Mouse (Mus musculus) C2C12 (cell line): Measurements from ENCODE around the gene Kcnc4. TPM values are rescaled to one million over a fixed set of nuclear protein-coding genes. Genes with fewer than 3 reads are reported as not detected.

Experiments
- H3K27me3 ChIP-seq: one replicate; pipeline ENCODE4 v1.6.1; 2011; ENCODE audit not compliant: control insufficient read depth, insufficient read depth, insufficient read length
- H3K36me3 ChIP-seq: one replicate; pipeline ENCODE4 v1.6.1; 2011; ENCODE audit not compliant: control insufficient read depth, insufficient read depth
- H3K4me3 ChIP-seq: one replicate; pipeline ENCODE4 v1.5.1; 2011; ENCODE audit warnings: mild to moderate bottlenecking, control low read depth; ENCODE audit not compliant: poor library complexity, insufficient read depth, severe bottlenecking
- H3K79me2 ChIP-seq: one replicate; pipeline ENCODE4 v1.6.1; 2011; ENCODE audit not compliant: control insufficient read depth, insufficient read depth
- H3K79me3 ChIP-seq: one replicate; pipeline ENCODE4 v1.6.1; 2011; ENCODE audit warnings: low read depth, control low read depth
- H3ac ChIP-seq: one replicate; pipeline ENCODE3; 2011; ENCODE audit warnings: low read depth; ENCODE audit not compliant: control insufficient read depth, insufficient read length
- CEBPB ChIP-seq: IDR thresholded peaks from one replicate; pipeline ENCODE4 v1.6.1; 2011; ENCODE audit warnings: low read depth, mild to moderate bottlenecking, control low read depth, moderate library complexity
- CTCF ChIP-seq: IDR thresholded peaks from one replicate; pipeline ENCODE4 v1.5.1; 2011; ENCODE audit not compliant: control insufficient read depth, insufficient read depth, insufficient read length
- FOSL1 ChIP-seq: IDR thresholded peaks from one replicate; pipeline ENCODE4 v1.8.0; 2011; ENCODE audit warnings: mild to moderate bottlenecking, low read length; ENCODE audit not compliant: poor library complexity, insufficient read depth, severe bottlenecking
- MAX ChIP-seq: IDR thresholded peaks from one replicate; pipeline ENCODE4 v1.6.1; 2011; ENCODE audit warnings: mild to moderate bottlenecking, control low read depth
- MYOD1 ChIP-seq: IDR thresholded peaks from one replicate; pipeline ENCODE4 v1.6.1; 2011; ENCODE audit warnings: low read depth; ENCODE audit not compliant: control insufficient read depth, insufficient read length
- MYOG ChIP-seq: IDR thresholded peaks from one replicate; pipeline ENCODE4 v1.6.1; 2011; ENCODE audit not compliant: control insufficient read depth, insufficient read length; ENCODE audit errors: extremely low read depth
- USF1 ChIP-seq: IDR thresholded peaks from one replicate; pipeline ENCODE4 v1.6.1; 2011; ENCODE audit warnings: low read depth, mild to moderate bottlenecking, control low read depth, moderate library complexity
- long read RNA-seq, 2 experiments: library from polyadenylated mRNA; unstranded; transcript quantifications; one replicate each; pipeline ENCODE4 v2.0.0; 2019 to 2020
- polyA plus RNA-seq: library from polyadenylated mRNA; unstranded; fragments of >200 nt; fragmentation: generic; extraction: Trizol; gene quantifications from one replicate; pipeline ENCODE4 v1.2.1, GENCODE M21; 2012; ENCODE audit warnings: missing spikeins

The Kcnc4 gene
- not detected for polyA plus RNA-seq
- long read RNA-seq, experiment 1, result 0 reads
- long read RNA-seq, experiment 2, result 0 reads

DNA sequence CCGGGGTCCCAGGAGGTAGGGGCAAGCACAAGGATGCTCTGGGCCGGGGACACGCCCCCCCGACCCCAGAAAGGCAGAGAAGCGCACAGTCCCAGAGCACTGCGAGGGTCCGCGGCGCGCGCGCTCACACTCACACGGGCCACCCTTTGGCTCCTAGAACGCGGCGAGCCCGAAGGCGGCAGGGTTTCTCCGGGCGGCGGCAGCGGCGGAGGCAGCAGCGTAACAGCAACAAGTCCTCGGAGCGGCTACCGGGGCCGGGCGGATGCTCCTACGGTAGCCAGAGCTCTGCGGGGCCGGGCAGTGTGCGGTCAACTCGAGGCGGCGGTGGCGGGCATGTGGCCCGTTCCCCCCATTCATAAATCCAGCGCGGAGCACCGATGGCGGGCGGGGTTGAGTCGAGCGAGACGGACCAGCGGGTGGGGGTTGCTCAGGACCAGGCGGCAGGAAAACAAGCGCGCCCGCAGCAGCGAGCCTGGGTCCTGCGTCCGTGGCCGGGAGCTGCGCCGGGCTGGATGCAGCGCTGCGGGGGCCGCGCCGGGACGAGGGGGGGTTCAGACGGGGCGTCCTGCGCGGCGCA is at the start of gene Kcnc4:
Kcnc4 (minus strand) TSS at position 357 of the 577 bp plus-strand sequence.
- H3K79me2 ChIP-seq, result no peaks in the 10 kb centered on the region
- TF ChIP-seq FOSL1 (no peak), CTCF (no peak), MYOG (no peak), MYOD1 (no peak), USF1 (no peak), CEBPB (no peak), MAX (no peak)
- H3K4me3 ChIP-seq, result no peak within 1 kb of the TSS
- H3K36me3 ChIP-seq, result no peaks in the 10 kb centered on the region
- H3ac ChIP-seq, result no peak within 1 kb of the TSS
- H3K27me3 ChIP-seq, result peaks cover 75% of the 10 kb centered on the region
- no peaks in the 10 kb centered on the region for H3K79me3 ChIP-seq

GRCm38 (mm10) chr3:107508696-107509095 is 49.3 kb upstream of the Kcnc4 start:
- Histone ChIP-seq H3K79me3 (no peaks in the 10 kb centered on the region), H3ac (no peak overlapping the region), H3K4me3 (no peak overlapping the region), H3K36me3 (no peaks in the 10 kb centered on the region), H3K79me2 (no peaks in the 10 kb centered on the region), H3K27me3 (no peaks in the 10 kb centered on the region)
- TF ChIP-seq FOSL1 (no peak), USF1 (no peak), MYOD1 (no peak)

DNA sequence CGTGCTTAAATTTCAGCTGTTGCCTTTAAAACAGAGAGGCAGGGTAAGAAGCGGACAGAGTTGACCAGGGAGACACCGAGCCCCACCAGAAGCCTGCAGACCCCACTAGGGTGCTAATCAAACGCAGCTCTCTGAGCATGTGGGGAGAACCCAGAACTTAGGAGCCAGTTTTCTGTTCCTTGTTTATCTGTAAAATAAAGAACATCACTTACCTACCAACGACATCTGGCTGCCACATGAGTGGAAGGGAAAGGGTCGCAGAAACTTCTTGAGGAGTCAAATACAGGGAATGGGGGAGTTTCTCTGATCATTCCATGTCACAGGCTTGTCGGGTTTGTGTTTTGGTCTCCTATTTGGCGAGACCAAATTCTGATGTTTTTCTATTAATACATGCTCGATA is 48.6 kb upstream of the Kcnc4 start:
- H3ac ChIP-seq, result no peak overlapping the region
- no peaks in the 10 kb centered on the region for H3K79me3 ChIP-seq
- H3K36me3 ChIP-seq, result no peaks in the 10 kb centered on the region
- H3K4me3 ChIP-seq, result no peak overlapping the region
- H3K27me3 ChIP-seq, result no peaks in the 10 kb centered on the region
- no peaks in the 10 kb centered on the region for H3K79me2 ChIP-seq
- no peak for TF ChIP-seq FOSL1
- TF ChIP-seq MYOD1, result no peak
- no peak for TF ChIP-seq CTCF
- no peak for TF ChIP-seq CEBPB
- TF ChIP-seq MYOG, result no peak
- TF ChIP-seq MAX, result no peak
- TF ChIP-seq USF1, result no peak

DNA sequence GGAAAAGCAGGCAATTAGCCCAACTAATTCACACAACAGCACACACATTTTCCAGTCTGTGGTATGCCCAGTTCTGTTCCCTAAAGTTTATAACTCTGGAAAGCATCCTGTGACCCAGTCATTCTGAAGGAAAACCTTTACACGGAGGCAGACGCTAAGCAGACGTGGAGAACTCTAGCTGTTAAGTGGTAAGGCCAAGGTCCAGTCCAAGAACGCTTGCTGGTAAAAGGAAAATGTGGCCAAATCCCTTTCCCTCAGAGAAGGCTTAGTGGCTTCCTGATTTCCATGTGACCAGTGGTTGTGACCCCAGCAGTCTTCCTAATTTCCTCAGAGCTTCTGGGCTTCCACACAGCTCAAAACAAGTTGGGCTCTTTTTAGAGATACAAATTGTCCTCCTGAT is 47.2 kb upstream of the Kcnc4 start:
- H3K4me3 ChIP-seq, result no peak overlapping the region
- H3K79me3 ChIP-seq, result no peaks in the 10 kb centered on the region
- no peaks in the 10 kb centered on the region for H3K36me3 ChIP-seq
- TF ChIP-seq USF1, result no peak
- no peak for TF ChIP-seq MYOG
- no peak for TF ChIP-seq FOSL1
- no peak for TF ChIP-seq CTCF
- H3K27me3 ChIP-seq, result no peaks in the 10 kb centered on the region
- H3ac ChIP-seq, result no peak overlapping the region
- H3K79me2 ChIP-seq, result no peaks in the 10 kb centered on the region

- no peaks in the 10 kb centered on the region for H3K79me2 ChIP-seq
- H3ac ChIP-seq, result no peak overlapping the region
- H3K27me3 ChIP-seq, result no peaks in the 10 kb centered on the region
- H3K4me3 ChIP-seq, result no peak overlapping the region
- H3K36me3 ChIP-seq, result no peaks in the 10 kb centered on the region
- no peaks in the 10 kb centered on the region for H3K79me3 ChIP-seq
- TF ChIP-seq MAX (no peak), USF1 (no peak), CEBPB (no peak), FOSL1 (no peak), MYOG (no peak), CTCF (no peak), MYOD1 (no peak)
These were observed 46.4 kb upstream of the Kcnc4 start for GRCm38 (mm10) chr3:107505464-107506367.
